Mouse (Mus musculus): ENCODE measurements around the gene Trpv4.

The Trpv4 gene

GRCm38 (mm10) chr5:114658255-114658654 is at the start of gene Trpv4:
TSS of gene Trpv4 (minus strand) at chr5:114658421.
- DNase-seq = no peak

GRCm38 (mm10) chr5:114707265-114708068 is 49.2 kb upstream of the Trpv4 start, which contains the start of gene Tchp:
TSS of gene Tchp (plus strand) at chr5:114707760.
- peak; percentile 95 for DNase-seq

DNA sequence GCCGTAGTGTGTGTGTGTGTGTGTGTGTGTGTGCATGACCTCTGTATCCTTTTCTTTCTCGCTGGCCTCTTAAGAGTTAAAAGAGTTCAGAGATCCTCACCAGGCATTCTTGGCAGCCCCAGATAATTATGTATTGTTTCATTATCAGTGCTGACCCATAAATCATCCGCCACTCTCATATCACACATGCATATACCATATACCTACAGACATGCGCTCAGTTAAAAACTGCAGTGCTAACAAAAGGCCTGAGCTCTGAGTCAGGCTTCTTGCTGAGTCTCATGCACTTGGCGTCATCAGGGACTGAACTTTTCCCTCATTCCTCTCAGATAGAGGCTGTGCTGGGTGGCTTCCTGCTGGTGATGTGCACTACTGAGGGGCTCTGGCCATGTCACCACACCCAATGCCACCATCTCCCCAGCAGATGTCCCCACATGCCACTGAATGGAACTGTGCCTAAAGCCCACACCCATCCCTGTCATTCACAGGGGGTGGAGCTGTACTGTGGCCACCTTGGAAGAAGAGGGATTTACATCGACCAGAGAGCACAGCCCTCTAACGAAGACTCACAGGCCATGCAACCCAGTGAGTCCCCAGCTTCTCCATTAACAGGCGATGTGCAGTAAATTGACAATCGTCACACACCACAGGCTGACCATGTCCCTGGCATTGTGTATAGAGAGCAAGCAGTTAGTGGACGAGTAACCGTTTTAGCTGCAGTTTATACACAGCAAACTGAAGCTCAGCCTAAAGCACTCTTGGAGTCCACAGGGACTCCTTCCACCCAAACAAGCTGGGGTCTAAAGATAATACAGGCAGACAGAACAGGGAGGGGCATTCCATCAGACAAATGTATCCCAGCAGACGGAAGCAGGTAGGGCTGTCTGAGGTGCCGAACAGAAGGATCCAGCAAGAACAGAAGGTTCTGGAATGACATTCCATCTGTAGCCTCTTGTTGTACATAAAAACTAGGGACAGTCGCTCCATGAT is 44.5 kb upstream of the Trpv4 start:
- DNase-seq = peak; percentile 31

GRCm38 (mm10) chr5:114699015-114699414 is 40.8 kb upstream of the Trpv4 start:
- DNase-seq = no peak

DNA sequence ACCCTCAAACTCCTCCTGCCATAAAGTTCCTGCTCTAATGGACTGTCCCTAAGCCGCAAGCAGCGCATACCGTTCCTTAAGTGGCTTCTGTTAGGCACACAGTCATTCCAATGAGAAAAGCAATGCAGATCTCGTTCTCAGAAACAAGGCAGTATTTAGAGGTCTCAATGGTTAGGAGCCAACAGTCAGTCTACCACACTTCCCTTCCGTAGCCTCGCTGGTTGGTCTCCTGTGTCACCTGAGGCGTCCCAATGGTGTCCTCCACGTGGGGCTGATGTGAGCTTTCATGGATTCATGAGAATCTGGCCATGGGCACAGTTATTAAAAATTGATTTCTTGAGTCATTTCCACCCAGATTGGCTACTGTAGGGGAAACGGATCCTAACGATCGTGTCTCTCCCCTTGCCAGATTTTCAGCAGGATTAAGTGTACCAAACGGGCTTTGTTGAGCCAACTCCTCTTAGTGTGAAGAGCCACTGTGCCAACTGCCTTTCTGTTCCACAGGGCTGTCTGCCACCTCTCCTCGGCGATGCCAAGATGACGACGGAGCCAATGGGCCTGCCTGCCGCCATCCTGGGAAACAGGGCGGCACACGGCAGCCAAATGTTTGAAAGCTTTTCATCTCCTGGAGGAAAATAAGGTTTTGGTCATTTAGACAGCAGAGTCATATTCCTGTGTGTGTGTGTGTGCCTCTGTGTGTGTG is 40.0 kb upstream of the Trpv4 start:
- DNase-seq = no peak

DNA sequence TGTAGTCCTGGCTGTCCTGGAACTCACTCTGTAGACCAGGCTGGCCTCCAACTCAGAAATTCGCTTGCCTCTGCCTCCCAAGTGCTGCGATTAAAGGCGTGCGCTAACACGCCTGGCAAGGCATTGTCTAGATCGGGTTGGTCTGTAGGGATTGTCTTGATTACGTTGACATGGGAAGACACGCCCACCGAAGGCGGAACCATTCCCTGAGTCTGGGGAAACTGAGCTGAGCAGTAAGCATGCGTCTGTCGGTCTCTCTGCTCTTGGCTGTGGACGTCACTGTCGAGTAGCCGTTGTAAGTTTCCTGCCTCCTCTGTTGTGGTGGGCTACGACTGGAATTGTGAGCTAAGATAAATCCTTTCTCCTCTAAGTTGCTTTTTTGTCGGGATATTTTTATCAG is 38.7 kb upstream of the Trpv4 start:
- no peak for DNase-seq

- DNase-seq = no peak
Measured at GRCm38 (mm10) chr5:114695775-114696174, 37.6 kb upstream of the Trpv4 start.

GRCm38 (mm10) chr5:114690633-114691567 is 32.7 kb upstream of the Trpv4 start, which contains the start of gene Gltp:
TSS of gene Gltp (minus strand) at chr5:114690984.
- DNase-seq = peak; percentile 97

- peak; percentile 49 for DNase-seq
Measured at GRCm38 (mm10) chr5:114689700-114690366, 31.6 kb upstream of the Trpv4 start.

DNA sequence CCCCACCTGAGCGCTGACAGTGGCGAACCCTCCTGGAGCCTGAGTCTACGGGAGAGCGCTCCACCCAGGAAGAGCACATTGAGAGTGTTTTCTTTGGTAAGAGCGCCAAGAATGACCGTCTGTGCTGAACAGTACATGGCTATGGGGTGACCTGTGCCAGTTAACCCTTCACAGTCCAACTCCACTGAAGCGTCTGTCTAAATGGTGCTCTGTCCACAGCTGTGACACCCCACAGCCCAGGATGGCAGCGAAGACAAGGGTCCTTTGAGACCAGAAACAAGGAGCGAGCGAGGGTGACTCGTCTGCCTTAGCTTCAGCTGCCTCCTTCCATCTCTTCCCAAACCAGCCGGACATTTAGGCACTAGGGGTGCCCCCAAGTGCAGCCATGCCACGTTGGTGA is 30.5 kb upstream of the Trpv4 start:
- DNase-seq = no peak

- no peak for DNase-seq
Measured at GRCm38 (mm10) chr5:114687901-114688300, 29.7 kb upstream of the Trpv4 start.

DNA sequence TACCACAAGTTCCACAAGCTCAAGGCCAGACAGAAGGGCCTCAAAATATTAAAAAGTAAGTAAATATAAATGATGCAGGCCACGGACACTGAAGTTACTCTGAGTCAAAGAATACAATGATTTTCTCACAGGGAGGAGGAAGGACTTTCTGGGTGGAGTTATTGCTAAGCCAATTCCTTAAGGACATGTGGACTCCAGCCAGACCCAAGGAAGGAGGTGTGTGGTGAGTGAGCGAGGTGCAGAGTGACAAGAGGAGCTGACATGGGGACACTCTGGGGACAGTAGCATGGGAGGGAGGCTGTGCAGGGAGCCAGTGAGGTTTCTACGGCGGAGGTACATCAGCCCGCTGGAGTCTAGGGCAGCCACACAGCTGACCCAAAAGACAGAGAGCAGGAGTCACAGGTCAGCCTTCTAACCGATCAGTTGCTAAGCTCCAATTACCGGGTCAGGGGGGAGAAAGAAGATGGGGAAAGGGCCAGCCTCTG is 28.5 kb upstream of the Trpv4 start:
- no peak for DNase-seq

GRCm38 (mm10) chr5:114685986-114686385 is 27.8 kb upstream of the Trpv4 start:
- DNase-seq = no peak

DNA sequence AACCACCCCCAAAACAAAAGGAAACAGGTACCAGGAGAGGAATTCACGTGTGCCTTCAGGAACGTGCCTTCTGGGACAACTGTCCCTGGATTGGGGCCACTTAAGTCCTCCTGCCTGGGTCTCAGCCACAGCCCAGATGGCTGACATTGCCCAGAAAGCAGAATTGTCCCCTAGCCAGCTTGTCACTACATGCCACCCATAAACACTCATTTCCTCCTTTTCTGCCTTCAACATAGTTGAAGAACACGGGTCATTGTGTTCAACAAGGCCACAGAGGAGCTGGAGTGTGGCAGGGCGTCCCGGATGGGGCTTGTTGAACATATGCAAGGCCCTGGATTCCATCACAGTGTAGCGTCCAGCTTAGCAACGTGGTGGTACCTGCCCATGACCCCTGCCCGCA is 23.5 kb upstream of the Trpv4 start:
- no peak for DNase-seq

DNA sequence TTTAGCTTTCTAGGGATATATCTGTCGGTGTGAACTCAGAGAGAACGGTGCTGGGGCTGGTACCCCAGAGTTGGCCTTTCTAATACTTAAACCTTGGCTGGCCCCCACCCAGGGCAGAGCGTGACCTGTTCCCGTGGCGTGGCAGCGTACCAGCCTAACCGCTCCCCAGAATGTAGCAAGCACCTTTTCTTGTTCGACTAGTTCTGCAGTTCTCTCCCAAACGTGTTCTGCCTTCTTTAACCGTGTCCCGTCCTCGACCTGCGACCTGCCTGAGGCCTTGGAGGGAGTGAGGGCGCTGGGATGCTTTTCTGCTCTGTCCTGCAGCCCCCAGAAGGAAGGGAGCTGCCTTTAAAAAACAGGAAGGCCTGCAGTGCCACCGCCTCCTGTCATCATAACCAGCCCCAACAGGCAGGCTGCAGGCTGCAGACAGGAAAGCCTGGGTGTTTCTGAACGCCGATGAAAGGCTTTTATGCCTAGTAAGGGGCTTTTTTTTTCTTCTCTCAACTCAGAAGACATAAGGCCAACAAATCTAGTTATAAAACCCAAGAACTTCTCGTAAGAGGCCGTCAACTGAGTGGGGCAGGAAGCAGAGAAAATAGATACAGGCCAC is 22.6 kb upstream of the Trpv4 start:
- peak; percentile 63 for DNase-seq

- peak; percentile 42 for DNase-seq
Measured at GRCm38 (mm10) chr5:114679841-114680591, 21.8 kb upstream of the Trpv4 start.

- no peak for DNase-seq
Measured at GRCm38 (mm10) chr5:114674594-114674993, 16.4 kb upstream of the Trpv4 start.

GRCm38 (mm10) chr5:114673114-114673513 is 14.9 kb upstream of the Trpv4 start:
- no peak for DNase-seq

DNA sequence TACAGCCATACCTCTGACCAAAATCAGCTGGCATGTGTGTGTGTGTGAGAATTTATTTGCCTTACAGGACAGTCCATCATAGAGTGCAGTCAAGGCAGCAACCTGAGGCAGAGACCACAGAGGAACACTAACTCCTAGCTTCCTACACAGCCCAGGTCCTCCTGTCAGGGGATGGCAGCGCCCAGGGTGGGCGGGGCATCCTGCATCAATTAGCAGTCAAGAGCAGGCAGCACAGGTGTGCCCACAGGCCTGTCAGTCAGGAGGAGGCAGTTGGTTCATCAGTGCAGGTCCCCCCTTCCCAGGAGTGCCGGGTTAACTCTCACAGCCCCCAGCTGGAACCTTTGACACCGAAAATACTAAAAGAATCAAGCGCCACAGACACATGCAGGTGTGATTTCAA is 10.8 kb upstream of the Trpv4 start:
- no peak for DNase-seq
